Mouse (Mus musculus): Measurements from ENCODE around the gene Pef1.

Pef1 gene

DNA sequence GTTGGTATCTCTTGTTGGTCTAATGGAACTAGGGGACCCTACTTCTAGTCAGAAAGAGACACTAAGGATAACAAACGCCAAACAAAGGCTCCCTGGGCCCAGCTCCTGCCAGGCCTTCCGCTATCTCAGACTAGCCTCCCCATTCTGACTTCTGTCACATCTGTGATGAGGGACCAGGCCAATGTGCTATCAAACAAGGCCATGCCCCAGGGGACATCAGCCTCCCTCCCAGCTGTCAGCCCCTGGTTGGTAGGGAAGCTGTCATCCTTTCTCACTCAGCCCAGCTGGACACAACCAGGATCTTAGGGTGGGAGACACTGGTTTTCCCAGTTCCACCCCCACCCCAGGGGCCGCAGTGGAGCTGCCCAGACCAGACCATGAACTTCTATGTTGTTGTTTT is 7.2 kb upstream of the Pef1 start:
- DNase-seq: no peak

DNA sequence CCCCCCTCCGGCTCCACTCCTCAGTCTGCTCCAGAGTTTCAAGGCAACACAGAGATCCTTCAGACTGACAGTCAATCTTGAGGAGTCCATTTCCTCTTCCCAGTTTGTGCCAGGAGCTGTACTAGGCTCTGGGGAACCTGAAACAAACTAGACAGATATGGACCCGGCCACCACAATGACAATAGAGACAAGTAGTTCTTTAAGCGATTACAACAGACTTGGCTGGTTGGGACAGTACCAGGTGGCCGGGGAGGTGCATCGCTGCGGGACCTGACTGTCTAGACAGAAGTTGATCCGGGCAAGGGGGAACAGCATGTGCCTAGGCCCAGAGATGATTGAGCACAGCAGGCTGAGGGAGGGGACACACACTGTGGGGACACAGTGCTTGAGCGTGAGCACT is 1.2 kb upstream of the Pef1 start:
- DNase-seq: no peak

DNA sequence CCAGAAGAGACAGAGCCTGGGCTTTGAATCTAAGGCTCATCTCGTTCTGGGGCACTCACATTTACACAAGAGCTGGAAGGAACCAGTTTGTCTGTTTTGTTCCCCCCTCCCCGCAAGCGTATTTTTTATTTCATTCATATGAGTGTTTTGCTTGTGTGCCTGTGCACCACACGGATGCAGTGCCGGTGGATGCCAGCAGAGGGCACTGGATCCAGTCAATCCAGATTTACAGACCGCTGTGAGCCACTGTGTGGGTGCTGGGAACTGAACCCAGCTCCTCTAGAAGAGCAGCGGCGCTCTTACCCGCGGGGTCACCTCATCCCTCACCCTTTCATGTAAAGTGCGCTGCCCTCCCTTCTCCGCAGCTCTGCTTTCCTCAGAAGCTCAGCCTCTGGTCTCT is 1.3 kb downstream of the Pef1 start:
- no peak for DNase-seq

DNA sequence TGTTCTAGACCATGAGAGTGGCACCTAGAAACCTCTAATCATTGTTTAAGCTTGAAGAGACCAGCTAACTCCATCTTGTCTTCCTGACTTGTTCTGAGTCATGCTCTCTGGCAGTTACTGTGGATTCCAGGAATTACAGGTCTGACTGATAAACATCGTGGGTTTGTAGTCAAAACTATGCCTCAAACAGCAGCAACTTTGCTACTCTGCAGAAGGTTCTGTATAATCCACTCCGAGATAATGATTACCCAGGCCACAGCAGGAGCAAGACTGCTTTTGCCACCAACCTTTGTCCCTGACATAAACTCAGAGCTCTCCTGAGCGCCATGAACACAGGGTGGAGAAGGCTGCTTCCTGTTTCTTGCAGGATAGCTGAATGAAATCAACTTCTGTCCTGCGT is 2.2 kb downstream of the Pef1 start:
- DNase-seq: no peak

DNA sequence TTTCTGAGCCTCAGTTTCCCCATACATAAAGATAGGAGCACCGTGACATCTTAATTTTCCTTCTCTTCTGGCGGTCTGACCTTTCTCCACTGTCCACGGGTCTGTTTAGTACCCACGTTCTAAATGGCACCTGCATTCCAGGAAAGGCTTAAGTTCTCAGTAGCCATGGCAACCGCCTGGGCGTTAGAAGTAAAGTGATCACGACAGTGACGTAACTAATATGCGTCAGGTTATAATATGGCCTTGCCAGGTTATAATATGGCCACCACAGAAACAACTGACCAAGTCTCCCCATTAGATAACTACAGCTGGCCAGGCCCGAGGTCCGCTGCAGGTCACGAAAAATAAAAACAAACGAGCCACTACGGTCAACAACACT is 4.7 kb downstream of the Pef1 start:
- DNase-seq: no peak

DNA sequence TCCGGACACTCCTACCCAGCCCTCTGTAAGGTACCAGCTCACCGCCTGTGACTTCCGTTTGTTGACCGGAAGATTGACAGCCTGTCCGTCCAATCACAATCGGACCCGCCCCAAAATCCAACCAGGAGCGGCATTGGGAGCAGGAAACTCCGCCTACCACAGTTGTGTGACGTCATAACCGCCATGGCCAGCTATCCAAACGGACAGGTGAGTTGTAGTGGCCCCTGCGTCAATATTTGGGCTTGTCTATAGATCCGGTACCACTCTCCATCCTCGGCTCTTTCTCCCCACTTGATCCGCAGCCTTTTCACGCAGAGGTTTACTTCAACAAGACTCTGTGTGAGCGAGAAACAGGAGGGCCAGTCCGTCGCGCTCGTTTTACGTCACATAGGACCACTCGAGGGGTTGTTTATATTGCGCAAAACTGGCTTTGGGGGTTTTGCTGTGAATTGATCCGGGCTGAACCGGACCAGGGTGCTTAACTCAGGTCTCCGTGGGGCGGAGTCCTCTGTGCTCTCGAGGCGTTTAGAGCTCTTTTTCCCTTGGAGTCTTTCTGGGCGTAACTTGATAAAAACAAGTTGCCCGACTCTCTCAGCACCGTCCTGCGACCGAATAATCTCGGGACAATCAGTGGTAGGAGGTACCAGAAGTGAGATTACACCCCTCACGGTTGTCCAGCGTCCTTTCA is 5.2 kb downstream of the Pef1 start:
- peak; percentile 99 to 100 for DNase-seq

DNA sequence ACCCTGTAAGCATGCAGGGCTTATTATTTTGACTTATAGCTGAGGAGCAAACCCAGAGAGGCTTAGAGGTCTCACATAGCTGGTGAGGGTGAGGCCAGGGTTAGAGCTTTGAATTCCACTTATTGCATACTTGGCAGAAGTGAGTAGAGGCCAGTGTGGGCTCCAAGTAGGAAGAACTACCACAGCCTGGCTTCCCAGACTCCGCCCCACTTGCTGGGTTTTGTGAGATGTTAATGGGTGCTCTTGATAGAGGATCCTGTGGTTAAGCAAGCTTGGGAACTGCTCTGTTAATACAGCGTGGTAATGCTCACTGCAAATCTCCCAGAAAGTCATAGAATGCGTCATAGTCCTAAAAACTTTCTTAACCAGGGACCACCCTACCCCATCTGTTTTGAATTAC is 6.6 kb downstream of the Pef1 start:
- DNase-seq: peak in 1 of 2 experiments; percentile 80

DNA sequence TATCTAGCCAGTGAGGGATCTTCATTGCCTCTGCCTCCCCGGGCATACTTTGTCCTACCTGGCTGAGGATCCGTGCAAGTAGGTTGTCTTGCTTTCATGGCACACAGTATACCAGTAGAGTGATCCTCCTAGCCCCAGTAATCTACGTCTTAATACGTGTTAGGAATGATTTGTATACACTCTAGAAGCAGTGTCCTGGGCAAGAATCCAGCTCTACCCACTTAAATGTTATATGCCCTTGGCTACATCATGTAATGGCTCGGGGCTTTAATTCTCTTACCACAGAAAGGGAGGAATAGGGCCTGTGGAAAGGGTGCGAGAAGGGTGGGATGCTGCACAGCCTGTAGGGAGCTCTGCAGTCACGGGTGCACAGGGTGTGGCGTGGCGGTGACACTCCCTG is 7.3 kb downstream of the Pef1 start:
- DNase-seq: no peak

DNA sequence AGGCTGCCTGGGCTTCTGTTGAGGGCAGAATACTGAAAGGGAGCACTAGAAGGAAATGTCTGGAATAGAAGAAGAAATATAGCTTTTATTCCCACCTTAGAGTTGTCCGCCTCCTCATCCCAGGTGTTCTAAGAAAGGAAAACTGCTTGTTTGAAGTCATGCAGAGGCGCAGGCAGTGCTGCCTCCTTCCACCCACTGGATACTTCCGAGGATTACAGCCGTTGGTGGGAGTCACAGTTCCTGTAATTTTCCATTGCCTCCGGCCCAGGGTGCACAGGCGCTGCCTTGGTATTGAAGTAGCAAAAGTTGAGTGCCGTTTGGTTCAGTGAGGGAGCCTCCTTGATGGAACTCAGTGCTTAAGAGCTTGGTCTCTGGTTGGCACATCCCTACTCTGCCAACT is 7.7 kb downstream of the Pef1 start:
- DNase-seq: no peak

DNA sequence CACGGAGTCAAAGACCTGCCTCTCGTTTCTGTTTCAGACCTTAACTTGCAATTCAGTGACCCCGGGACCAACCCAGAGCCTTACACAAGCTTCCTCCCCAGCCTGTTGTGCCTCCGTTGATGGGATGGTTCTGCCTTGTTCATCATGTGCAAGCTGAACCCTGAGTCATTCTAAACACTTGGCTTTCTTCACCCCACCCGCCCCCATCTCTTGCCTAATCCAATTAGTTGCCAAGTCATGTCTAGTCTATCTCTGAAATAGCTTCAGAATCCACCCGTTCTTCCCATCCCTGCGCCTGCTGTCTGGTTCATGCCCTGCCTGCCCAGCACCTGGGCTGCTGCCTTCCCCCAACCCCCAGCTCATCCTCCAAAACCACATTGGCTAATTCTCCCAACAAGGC is 9.9 kb downstream of the Pef1 start:
- DNase-seq: peak in 1 of 2 experiments; percentile 46

DNA sequence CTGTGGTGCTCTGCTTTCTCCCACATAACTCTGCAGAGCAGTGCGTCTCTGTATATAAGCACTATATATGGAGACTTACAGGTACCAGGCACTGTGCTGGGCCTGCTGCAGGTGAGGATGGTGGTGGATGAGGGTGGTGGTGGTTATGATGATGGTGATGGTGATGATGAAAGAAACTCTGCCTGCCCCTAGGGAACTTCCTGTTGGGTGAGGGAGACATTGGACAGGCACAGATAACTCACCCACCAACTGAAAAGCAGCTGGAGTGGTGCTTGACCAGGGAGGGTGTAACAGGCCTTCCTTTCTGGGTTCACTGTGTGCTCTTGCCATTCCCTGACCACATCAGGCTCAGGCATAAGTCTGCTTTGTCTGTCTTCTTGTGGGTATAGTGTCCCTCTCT is 10.4 kb downstream of the Pef1 start:
- DNase-seq: no peak

DNA sequence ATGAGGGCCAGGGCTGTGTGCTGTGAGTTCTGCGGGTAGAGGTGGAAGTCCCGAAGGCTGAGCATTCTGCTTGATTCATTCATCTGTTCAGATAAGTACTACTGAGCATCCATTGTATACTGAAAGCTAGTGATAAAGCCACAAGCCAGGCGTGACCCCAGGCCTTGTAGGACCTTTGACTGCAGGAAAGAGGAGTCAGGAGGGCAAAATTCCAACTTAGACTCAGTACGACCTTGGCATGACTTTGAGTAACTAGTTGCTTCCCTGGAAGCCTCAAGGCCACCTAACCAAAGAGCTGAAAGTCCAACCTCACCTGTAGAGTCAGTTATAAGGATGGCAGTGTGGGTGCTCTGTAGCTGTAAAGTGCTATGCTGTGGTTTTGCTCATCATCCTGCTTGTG is 18.4 kb downstream of the Pef1 start:
- no peak for DNase-seq

DNA sequence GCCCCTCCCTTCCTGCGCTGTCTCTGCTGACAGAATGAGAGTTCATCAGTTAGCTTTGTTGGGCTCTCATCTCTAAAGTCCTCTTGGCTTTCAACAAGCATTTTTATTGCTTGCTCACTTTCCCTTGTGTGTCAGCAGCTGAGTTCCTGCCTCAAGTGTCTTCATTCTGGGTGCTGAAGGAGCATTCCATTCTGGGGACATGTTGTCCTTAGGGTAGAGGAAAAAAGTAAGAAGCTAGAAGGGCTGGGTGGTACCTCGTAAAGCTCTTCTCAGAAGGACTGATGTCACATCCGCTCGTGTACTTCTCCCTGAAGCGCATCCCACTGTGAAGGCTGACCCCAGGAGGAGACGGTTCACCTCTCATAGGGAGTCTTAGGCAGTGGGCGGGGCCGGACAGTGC is 19.2 kb downstream of the Pef1 start:
- no peak for DNase-seq

DNA sequence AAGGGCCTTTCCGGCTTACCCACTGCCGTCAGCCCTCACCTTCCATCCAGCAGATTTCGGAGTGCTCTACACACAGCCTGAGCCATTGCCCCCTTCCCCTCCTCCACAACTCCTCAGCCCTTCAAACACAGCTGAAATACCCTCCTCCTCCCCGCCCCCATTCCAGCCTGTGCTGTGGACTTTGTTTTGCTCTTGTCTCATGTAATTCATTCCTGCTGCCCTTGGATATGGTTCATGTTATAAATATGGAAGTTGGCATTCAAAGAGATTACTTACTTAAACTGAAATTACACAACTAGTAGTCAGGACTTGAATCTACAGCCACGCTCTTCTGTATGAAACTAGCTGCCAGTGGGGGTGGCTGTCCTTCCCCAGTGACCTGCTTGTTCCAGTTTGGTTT is 20.7 kb downstream of the Pef1 start:
- peak in 1 of 2 experiments; percentile 53 for DNase-seq

DNA sequence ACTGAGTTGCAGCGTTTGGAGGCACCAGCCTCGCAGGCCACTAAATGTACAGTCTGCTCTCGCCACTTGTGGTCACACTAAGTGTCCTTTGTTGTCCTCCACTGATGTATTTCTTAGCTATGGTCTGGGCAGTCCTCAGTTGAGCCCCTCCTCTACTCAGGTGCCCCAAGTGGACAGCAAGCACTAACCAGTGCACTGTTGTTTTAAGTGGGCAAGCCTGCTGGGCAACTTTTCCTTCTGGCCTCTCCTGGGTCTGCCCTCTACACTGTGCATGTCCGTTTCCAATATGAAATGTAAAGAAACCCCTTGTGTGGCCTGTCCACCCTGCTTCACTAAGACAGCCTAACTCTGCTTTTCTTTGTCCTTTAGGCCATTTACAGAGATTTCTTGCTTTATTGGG is 21.8 kb downstream of the Pef1 start:
- peak; percentile 68 to 82 for DNase-seq

DNA sequence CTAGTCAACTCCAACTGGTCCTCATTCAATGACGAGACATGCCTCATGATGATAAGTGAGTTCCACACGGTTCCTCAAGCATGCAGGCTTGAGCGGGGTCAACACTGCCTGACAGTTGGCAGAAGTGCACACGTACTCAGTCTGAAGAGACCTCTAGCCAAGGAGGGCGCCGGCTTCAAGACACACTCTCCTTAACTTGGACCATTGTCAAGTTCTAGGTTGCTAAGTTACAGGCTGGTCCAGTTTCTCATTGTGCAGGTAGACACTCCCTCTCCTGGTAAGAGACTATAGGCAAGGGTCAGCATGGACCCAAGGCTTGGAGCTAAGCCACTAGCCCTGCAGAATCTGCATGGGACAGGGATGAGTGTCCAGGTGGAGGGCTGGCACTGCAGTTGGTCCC is 22.8 kb downstream of the Pef1 start:
- peak in 1 of 2 experiments; percentile 70 for DNase-seq

DNA sequence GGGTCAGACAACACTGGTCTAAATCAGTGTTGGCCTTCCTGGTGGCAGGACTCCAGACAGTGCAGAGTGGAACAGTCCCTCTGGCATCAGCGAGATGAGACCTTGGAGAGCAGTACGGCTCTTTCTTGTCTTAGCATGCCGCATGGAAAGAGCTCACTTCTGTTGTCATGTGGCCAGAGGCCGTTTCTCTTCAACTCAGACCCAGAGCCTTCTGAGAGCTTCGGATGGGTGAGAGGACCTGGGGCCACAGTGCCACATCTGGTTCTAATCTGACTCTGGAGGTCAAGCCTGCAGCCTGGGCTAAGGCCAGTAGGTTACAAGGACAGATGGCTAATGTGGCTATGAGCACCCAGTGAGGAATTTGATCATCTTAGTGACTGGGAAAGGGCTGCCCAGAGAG is 23.6 kb downstream of the Pef1 start:
- DNase-seq: no peak

DNA sequence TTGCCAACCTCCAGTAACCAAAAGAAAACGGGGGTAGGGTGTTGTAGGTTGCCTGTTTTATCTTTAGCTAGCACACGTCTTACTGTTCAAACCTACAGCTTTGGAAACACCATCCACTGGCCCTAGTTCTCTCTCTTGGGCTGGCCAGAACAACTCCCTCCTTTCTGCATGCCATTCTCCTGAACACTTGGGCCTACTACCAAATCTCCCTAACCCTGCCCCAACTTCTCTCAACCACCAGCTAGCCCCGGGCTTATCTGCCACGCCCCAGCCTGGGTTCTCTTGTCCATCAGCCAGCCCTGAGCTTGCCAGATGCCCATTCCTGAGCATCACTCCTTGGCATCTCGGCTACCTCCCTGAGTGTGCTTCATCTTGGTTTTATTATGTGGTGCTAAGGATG is 26.5 kb downstream of the Pef1 start:
- DNase-seq: no peak

DNA sequence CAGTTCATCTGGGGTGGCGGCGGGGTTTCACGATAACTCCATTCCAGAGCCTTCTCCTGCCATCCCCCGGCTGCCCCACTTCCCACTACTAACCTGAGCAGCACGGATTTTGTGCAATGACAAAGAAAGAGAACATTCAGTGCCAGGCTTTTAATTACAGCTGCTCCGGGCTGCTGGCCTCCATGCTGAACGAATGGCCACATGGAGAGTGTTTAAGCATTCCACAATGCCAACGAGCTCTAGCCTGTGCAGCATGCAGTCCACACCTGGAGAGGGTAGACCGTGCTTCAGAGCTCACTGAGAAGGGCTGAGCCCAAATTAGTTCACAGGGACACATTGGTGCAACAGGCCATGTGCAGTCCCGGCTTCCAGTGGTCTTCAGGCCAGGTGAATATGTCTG is 27.7 kb downstream of the Pef1 start:
- no peak for DNase-seq

DNA sequence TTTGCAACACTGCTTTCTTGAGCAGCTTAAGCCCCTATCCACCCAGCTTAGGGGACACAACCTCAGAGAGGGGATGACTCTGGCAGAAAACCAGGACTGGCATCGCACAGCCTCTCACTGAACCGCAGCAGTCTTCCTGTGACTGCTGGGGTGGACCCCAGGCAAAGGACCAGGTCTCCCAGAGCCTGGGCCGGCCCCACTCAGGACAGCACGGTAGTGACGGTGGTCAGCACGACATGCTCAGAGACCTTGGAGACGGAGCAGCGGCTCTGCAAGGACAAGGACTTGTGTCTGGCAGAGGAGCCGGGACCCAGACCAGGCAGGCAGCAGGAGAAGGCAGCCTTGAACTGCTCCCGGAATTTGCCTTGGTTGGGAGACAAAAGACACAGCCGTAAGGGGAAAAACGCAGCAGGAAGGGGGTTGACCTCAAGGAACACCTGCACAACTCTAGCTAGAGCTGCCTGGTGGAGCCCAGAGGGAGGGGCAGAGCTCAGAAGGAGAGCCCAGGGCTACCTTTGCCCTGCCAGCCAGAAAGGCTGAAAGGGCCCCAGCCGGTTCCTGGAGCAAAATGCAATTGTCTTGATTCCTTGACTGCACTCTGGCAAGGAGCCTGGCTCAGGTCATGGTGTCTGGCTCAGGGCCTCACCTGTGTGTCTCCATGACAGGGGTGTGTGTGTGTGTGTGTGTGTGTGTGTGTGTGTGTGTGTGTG is 28.4 kb downstream of the Pef1 start:
- no peak for DNase-seq

DNA sequence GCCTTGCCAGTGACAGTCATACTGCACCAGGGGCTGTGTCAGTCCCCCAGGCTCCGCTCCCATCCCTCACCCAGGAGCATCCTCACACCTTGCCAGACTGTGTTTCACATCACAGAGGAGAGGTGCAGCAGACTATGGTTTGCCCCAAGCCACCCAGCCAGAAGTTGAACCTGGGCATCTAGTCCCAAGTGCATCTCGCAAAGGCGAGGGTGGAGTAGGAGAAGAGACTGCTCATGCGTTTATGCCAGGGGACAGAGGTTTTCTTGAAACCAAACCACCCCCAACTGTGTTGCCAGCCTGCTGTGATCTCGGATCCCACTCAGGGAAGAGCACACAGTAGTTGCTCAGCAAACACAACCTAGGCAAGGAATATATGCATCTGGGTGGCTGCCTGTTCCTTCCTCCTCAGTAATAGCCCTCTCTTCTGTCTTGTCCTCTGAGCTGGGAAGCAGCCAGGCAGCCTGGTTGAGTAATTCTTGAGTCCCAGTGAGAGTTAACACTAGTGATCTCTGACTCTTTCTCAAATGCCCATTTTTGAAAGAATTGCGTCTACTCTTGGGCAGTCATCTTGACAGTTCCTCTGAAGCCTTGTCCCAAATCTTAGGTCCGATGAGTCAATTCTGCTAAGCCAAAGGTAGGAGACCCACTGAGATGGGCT is 29.2 kb downstream of the Pef1 start:
- no peak for DNase-seq

DNA sequence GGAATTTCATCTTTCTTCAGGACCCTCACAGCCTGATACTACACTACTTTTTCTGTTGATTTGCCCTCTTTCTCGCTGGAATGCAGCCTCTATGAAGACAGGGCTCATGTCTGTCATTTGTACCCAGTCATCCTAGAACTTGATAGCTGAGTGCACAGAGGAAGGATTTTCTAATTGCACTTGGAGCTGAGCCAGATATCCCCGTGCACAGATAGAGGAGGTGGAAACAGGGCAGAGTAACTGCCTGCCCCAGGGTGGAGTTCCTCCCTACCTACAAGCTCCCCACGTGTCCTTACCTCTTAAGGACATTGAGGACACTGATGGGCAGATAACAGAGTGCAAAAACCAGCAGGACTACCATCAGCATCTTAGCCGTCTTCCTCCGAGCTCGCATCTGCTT is 31.0 kb downstream of the Pef1 start:
- no peak for DNase-seq

DNA sequence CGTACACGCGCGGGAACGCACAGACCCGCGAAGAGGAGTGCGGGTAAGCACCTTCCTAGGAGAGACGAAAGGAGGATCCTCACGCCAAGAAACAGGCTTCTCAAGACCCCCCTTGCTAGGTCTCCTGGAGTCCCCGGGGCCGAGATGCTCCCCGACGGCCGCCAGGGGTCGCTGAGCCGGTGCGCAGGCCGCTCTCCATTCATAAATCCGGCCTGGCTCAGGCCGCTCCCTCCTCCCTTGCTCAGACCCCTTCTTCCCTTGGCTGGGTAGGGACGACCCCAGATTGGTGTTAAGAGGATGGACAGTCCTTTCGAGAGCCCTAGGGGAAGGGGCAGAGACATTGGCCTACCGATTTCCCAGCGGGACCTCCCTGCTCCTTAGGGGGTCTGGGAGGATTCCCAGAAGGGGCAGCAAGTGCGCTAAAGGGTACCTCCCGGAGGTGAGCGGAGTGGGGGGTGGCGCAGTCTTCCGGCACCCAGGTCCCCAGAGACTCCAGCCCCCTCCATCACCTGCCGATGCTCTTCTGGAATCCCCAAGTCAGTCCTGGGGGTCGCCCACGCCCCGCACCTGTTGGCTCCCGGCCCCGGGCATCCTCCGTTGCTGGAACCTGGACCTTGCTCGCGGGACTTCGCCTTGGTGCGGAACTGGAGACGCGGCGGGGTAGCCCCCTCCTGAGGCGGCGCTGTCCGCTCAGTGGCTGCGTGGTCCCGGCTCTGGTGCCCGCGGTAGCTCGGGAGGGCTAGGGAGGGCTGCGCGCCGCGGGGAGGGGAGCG is 36.3 kb downstream of the Pef1 start:
- DNase-seq: peak; percentile 80 to 85

DNA sequence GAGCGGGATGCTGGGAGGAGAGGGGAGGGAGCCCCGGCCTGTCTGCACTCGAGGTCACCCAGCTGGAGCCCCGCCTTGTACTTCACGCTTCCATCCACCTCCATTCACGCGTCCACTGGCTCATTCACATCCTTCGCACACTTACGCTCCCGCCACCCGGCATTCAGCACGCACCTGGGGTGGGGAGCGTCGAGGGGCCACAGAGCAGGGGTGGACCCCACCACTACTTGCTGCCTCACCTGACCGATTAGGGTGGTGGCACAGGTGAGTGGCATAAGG is 36.8 kb downstream of the Pef1 start, which contains the start of gene Hcrtr1:
TSS of gene Hcrtr1 (minus strand) at position 146 of the 279 bp plus-strand sequence.
- no peak for DNase-seq

All from lung, postnatal 4 days (tissue).